ENCODE assay signal across 24 mouse cellular contexts in genomic region chr6:4514671-4515070, GRCm38 (mm10).
"Had no signal": no experiment of that assay in that cellular context is flagged by ENCODE, and none has a peak within 500 bp of the region (broad histone marks: within the 10 kb centered on the region; RNA-seq: fewer than 3 reads in every experiment).

No protein-coding gene starts in this region.

- H3K4me2 ChIP-seq: heart, embryonic 11.5 days; heart, embryonic 13.5 days; heart, embryonic 15.5 days; hindbrain, embryonic 13.5 days; hindbrain, embryonic 15.5 days; limb, embryonic 13.5 days; liver, embryonic 11.5 days; liver, embryonic 13.5 days; liver, embryonic 15.5 days had no signal

- H3K27me3 ChIP-seq: heart, embryonic 13.5 days; heart, embryonic 15.5 days; hindbrain, embryonic 13.5 days; hindbrain, embryonic 15.5 days; limb, embryonic 13.5 days; liver, embryonic 13.5 days; liver, embryonic 15.5 days had no signal

- H3K4me3 ChIP-seq: heart, adult 2 months; heart, embryonic 13.5 days; heart, embryonic 15.5 days; hindbrain, embryonic 13.5 days; hindbrain, embryonic 15.5 days; layer of hippocampus, adult 2 months; left cerebral cortex, adult 2 months; limb, embryonic 13.5 days; liver, embryonic 13.5 days; liver, embryonic 15.5 days had no signal

- H3K27ac ChIP-seq: heart, adult 2 months; heart, embryonic 13.5 days; heart, embryonic 15.5 days; hindbrain, embryonic 13.5 days; hindbrain, embryonic 15.5 days; hindbrain, postnatal 0 days; layer of hippocampus, adult 2 months; left cerebral cortex, adult 2 months; limb, embryonic 13.5 days; liver, embryonic 13.5 days; liver, embryonic 15.5 days had no signal

- H3K36me3 ChIP-seq: heart, embryonic 15.5 days; hindbrain, embryonic 13.5 days; hindbrain, embryonic 15.5 days; liver, embryonic 13.5 days; liver, embryonic 15.5 days had no signal

- ATAC-seq: hindbrain, postnatal 0 days had no signal

- H3K9me3 ChIP-seq: heart, embryonic 13.5 days; heart, embryonic 15.5 days; hindbrain, embryonic 13.5 days; hindbrain, embryonic 15.5 days; limb, embryonic 13.5 days; liver, embryonic 13.5 days; liver, embryonic 15.5 days had no signal

- H3K4me1 ChIP-seq: heart, embryonic 13.5 days; heart, embryonic 15.5 days; hindbrain, embryonic 13.5 days; hindbrain, embryonic 15.5 days; liver, embryonic 13.5 days; liver, embryonic 15.5 days had no signal

- H3K9ac ChIP-seq: heart, embryonic 13.5 days; heart, embryonic 15.5 days; hindbrain, embryonic 13.5 days; hindbrain, embryonic 15.5 days; limb, embryonic 13.5 days; liver, embryonic 13.5 days; liver, embryonic 15.5 days had no signal

- DNase-seq: gastrocnemius, postnatal 14 days; gastrocnemius, postnatal 36 days; heart, adult 11 months; heart, adult 2 months; heart, postnatal 14 days; heart, postnatal 36 days; kidney, adult 18-20 months; kidney, adult 8-10 months; kidney, postnatal 10 days; kidney, postnatal 25 days; kidney, postnatal 4 days; liver; liver, embryonic 13.5 days had no signal
